Mouse (Mus musculus): ENCODE data around the gene Cnnm2. TPM values are rescaled to one million over a fixed set of nuclear protein-coding genes. Genes with fewer than 3 reads are reported as not detected.

The Cnnm2 gene
- polyA plus RNA-seq, 1 experiment: 8.1 TPM

DNA sequence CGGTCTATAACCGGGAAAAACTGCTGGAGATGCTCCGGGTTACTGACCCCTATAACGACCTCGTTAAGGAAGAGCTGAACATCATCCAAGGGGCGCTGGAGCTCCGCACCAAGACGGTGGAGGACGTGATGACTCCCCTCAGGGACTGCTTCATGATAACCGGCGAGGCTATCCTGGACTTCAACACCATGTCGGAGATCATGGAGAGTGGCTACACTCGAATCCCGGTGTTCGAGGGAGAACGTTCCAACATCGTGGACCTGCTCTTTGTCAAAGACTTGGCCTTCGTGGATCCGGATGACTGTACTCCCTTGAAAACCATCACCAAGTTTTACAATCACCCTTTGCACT lies 1.6 kb downstream of the Cnnm2 start:
- Histone ChIP-seq H3K79me2 (ENCODE audit: control insufficient read depth, insufficient read depth) (no peaks in the 10 kb centered on the region), H3ac (ENCODE audit: control insufficient read depth, insufficient read length) (no peak overlapping the region), H3K4me3 (peak overlapping the region; percentile 51), H3K27me3 (ENCODE audit: control insufficient read depth, insufficient read depth, insufficient read length) (no peaks in the 10 kb centered on the region), H3K4me2 (ENCODE audit: low read depth) (peak overlapping the region; percentile 79), H3K36me3 (ENCODE audit: control insufficient read depth, insufficient read depth) (no peaks in the 10 kb centered on the region)
- TF ChIP-seq SRF (IDR thresholded peaks at IDR 0.05; ENCODE audit: control insufficient read depth, insufficient read length, low read depth) (no peak), CEBPB (IDR thresholded peaks at IDR 0.05; ENCODE audit: insufficient read depth, poor library complexity, severe bottlenecking) (no peak), TCF3 (IDR thresholded peaks at IDR 0.05; ENCODE audit: insufficient read length, low read depth) (no peak), MAX (IDR thresholded peaks at IDR 0.05; ENCODE audit: low read depth) (no peak), TCF12 (IDR thresholded peaks at IDR 0.05; ENCODE audit: insufficient read depth, poor library complexity, severe bottlenecking) (no peak), E2F4 (IDR thresholded peaks at IDR 0.05; ENCODE audit: insufficient read depth) (no peak), MYOD1 (IDR thresholded peaks at IDR 0.05; ENCODE audit: control insufficient read depth in 1 of 3, insufficient read length in 2 of 3, low read depth in 2 of 3) (no peak), POLR2AphosphoS2 (IDR thresholded peaks at IDR 0.05; ENCODE audit: insufficient read length, low read depth) (no peak), USF1 (IDR thresholded peaks at IDR 0.05; ENCODE audit: low read depth) (no peak), MYOG (IDR thresholded peaks at IDR 0.05; ENCODE audit: control insufficient read depth in 1 of 3, insufficient read depth in 1 of 3, insufficient read length in 2 of 3, low read depth in 2 of 3) (no peak), REST (IDR thresholded peaks at IDR 0.05; ENCODE audit: insufficient read depth, insufficient read length) (no peak)

DNA sequence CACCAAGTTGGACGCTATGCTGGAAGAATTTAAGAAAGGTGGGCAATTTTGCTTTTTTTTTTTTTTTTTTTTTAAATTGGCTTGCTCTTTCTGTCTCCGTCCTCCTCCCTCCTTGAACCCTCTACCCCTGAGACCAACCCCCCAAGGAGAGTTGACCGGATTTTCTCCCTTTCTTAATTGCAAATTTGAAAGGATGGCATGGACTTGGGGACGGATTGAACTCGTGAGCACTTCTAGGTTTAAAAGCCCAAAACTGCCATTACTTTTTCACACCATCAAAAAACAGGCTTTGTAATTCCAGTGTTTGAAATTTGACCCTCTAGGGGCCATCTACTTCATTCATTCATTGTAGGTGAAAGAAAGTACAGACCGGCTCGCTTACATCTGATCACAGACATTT lies 2.0 kb downstream of the Cnnm2 start:
- no peaks in the 10 kb centered on the region for H3K27me3 ChIP-seq (ENCODE audit: control insufficient read depth, insufficient read depth, insufficient read length)
- no peak for TF ChIP-seq POLR2AphosphoS2 (IDR thresholded peaks at IDR 0.05; ENCODE audit: insufficient read length, low read depth)
- TF ChIP-seq USF1 (IDR thresholded peaks at IDR 0.05; ENCODE audit: low read depth): no peak
- TF ChIP-seq REST (IDR thresholded peaks at IDR 0.05; ENCODE audit: insufficient read depth, insufficient read length): no peak
- no peak for TF ChIP-seq TCF3 (IDR thresholded peaks at IDR 0.05; ENCODE audit: insufficient read length, low read depth)
- no peak for TF ChIP-seq TCF12 (IDR thresholded peaks at IDR 0.05; ENCODE audit: insufficient read depth, poor library complexity, severe bottlenecking)
- no peak for TF ChIP-seq MYOG (IDR thresholded peaks at IDR 0.05; ENCODE audit: control insufficient read depth in 1 of 3, insufficient read depth in 1 of 3, insufficient read length in 2 of 3, low read depth in 2 of 3)
- TF ChIP-seq CEBPB (IDR thresholded peaks at IDR 0.05; ENCODE audit: insufficient read depth, poor library complexity, severe bottlenecking): no peak
- TF ChIP-seq E2F4 (IDR thresholded peaks at IDR 0.05; ENCODE audit: insufficient read depth): no peak
- no peak for TF ChIP-seq MYOD1 (IDR thresholded peaks at IDR 0.05; ENCODE audit: control insufficient read depth in 1 of 3, insufficient read length in 2 of 3, low read depth in 2 of 3)
- no peak for TF ChIP-seq MAX (IDR thresholded peaks at IDR 0.05; ENCODE audit: low read depth)
- no peak for TF ChIP-seq SRF (IDR thresholded peaks at IDR 0.05; ENCODE audit: control insufficient read depth, insufficient read length, low read depth)
- TF ChIP-seq POLR2A (IDR thresholded peaks at IDR 0.05; ENCODE audit: insufficient read length, low read depth): no peak
- no peaks in the 10 kb centered on the region for H3K79me2 ChIP-seq (ENCODE audit: control insufficient read depth, insufficient read depth)
- no peaks in the 10 kb centered on the region for H3K36me3 ChIP-seq (ENCODE audit: control insufficient read depth, insufficient read depth)
- no peak overlapping the region for H3ac ChIP-seq (ENCODE audit: control insufficient read depth, insufficient read length)
- peak overlapping the region; percentile 51 for H3K4me3 ChIP-seq
- H3K4me2 ChIP-seq (ENCODE audit: low read depth): peak overlapping the region; percentile 52

DNA sequence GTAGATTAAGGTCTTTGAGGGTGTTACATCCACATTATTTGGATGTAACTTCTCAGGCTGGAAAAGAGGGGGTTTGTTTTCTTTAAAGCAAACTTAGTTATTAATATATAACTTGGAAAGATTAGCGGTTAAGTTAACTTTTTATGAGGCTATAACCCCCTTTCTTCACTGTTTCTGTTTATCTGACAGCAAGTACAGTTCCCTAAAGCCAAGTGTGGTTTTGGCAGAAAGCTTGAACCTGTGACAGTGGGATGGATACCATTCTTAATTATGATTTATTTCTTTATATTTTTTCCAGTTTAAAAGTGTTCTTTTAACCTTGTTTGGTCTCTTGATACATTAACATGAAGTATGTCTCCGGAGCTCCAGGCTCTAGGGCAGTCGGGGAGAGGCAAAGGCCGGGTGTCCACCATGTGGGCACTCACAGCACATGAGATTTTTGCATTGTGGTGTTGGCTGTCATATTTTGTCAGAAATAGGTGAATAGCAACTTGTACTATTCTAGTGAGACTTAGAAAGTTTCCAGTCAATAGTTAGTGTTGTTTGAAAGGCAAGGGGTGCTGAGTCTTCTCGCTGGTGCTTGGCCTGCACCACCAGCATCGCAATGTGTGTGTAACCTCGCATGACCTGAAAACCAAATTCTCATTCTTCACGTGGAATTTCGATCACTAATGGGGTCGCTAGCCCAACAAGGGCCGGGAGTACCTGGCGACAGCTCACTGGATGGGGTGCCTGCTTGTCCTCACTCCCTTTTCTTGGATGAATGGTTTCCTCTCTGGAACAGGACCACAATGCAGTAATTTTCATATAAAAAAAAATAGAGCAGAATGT lies 2.8 kb downstream of the Cnnm2 start:
- H3K4me2 ChIP-seq (ENCODE audit: low read depth): peak overlapping the region; percentile 52
- TF ChIP-seq USF1 (IDR thresholded peaks at IDR 0.05; ENCODE audit: low read depth): no peak
- no peak for TF ChIP-seq CEBPB (IDR thresholded peaks at IDR 0.05; ENCODE audit: insufficient read depth, poor library complexity, severe bottlenecking)
- TF ChIP-seq POLR2A (IDR thresholded peaks at IDR 0.05; ENCODE audit: insufficient read length, low read depth): no peak
- TF ChIP-seq E2F4 (IDR thresholded peaks at IDR 0.05; ENCODE audit: insufficient read depth): no peak
- no peak for TF ChIP-seq MAX (IDR thresholded peaks at IDR 0.05; ENCODE audit: low read depth)
- no peak for TF ChIP-seq REST (IDR thresholded peaks at IDR 0.05; ENCODE audit: insufficient read depth, insufficient read length)
- no peak for TF ChIP-seq MYOD1 (IDR thresholded peaks at IDR 0.05; ENCODE audit: control insufficient read depth in 1 of 3, insufficient read length in 2 of 3, low read depth in 2 of 3)
- TF ChIP-seq TCF3 (IDR thresholded peaks at IDR 0.05; ENCODE audit: insufficient read length, low read depth): no peak
- TF ChIP-seq POLR2AphosphoS2 (IDR thresholded peaks at IDR 0.05; ENCODE audit: insufficient read length, low read depth): no peak
- TF ChIP-seq SRF (IDR thresholded peaks at IDR 0.05; ENCODE audit: control insufficient read depth, insufficient read length, low read depth): no peak
- no peak for TF ChIP-seq TCF12 (IDR thresholded peaks at IDR 0.05; ENCODE audit: insufficient read depth, poor library complexity, severe bottlenecking)
- TF ChIP-seq MYOG (IDR thresholded peaks at IDR 0.05; ENCODE audit: control insufficient read depth in 1 of 3, insufficient read depth in 1 of 3, insufficient read length in 2 of 3, low read depth in 2 of 3): no peak
- H3K4me3 ChIP-seq: no peak overlapping the region
- no peaks in the 10 kb centered on the region for H3K36me3 ChIP-seq (ENCODE audit: control insufficient read depth, insufficient read depth)
- no peaks in the 10 kb centered on the region for H3K79me2 ChIP-seq (ENCODE audit: control insufficient read depth, insufficient read depth)
- no peaks in the 10 kb centered on the region for H3K27me3 ChIP-seq (ENCODE audit: control insufficient read depth, insufficient read depth, insufficient read length)
- no peak overlapping the region for H3ac ChIP-seq (ENCODE audit: control insufficient read depth, insufficient read length)

DNA sequence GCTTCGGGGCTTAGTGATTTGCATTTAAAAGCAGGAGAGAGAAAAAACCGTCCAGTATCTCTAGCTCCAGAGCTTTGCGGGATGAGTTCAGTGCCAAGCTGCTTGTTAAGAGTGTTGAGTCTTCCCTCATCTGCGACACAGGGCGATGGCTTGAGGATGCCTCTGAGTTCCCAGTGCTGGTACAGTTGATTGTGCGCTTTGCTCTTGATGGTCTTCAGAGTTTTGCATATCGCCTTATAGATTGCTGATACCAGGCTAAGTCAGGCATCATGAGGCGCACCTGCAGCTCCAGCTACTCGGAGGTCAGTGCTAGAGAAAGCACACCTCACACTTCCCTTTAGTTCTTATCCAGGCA lies 3.3 kb downstream of the Cnnm2 start:
- TF ChIP-seq MAX (IDR thresholded peaks at IDR 0.05; ENCODE audit: low read depth): no peak
- TF ChIP-seq E2F4 (IDR thresholded peaks at IDR 0.05; ENCODE audit: insufficient read depth): no peak
- no peak for TF ChIP-seq TCF12 (IDR thresholded peaks at IDR 0.05; ENCODE audit: insufficient read depth, poor library complexity, severe bottlenecking)
- no peak for TF ChIP-seq SRF (IDR thresholded peaks at IDR 0.05; ENCODE audit: control insufficient read depth, insufficient read length, low read depth)
- Histone ChIP-seq H3K4me3 (no peak overlapping the region), H3ac (ENCODE audit: control insufficient read depth, insufficient read length) (no peak overlapping the region), H3K4me2 (ENCODE audit: low read depth) (peak overlapping the region; percentile 52), H3K79me2 (ENCODE audit: control insufficient read depth, insufficient read depth) (no peaks in the 10 kb centered on the region), H3K36me3 (ENCODE audit: control insufficient read depth, insufficient read depth) (no peaks in the 10 kb centered on the region), H3K27me3 (ENCODE audit: control insufficient read depth, insufficient read depth, insufficient read length) (no peaks in the 10 kb centered on the region)
